Mouse (Mus musculus) spleen, postnatal 36 days (tissue): ENCODE results near the gene Diaph3.

Source experiments
- DNase-seq, 2 experiments: peaks; one replicate each; pipeline ENCODE4 v3.0.0; 2022; ENCODE audit warnings: low spot score in 2 of 2, mixed read lengths in 1 of 2

The Diaph3 gene

DNA sequence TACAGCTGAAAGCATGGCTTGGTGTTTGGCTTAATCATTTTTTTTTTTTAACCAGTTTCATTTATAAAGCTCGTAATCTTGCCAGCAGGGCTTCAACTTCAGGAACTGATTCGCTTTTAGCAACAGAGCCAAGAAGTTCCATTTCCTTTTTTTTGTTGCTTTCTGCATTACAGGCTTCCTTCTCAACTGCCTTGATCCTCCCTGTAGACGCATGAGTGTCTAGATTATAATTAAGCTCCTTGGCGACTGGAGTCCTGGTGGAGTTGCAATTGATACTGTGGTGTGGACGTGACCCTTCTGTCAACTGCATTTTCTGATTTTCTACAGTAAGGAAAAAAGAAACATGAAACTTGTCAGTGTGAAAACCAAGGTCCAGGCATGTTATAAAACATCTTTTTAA, 484.8 kb downstream of the Diaph3 start:
- no peak for DNase-seq

DNA sequence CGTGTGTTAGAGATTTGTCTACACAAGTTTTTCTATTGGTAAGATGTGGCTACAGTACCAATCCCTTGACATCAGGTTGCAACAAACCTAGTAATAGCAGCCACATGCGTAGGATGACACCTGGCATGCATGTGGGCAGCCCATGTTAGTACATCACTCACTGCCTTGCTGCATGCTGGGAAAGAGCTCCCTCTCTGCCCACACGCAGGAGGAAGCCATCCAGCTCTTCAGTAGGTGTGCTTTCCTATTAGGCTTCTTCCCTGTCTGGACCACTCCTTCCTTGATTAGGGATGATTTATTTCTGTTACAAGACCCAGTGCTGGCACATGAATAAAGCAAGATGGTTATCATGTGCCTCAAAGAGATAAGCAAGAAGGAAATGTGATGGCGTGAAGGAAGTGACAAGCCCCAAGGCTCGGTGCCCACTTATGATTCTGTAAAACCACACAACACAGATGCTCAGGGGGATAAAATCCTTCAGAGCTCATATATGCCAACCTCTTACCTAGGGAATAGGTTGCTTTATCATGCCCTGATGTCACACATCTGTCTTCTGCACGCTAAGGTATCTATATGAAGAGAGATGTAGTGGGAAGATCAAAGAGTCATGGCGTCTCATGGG, 494.4 kb downstream of the Diaph3 start:
- DNase-seq, result no peak

DNA sequence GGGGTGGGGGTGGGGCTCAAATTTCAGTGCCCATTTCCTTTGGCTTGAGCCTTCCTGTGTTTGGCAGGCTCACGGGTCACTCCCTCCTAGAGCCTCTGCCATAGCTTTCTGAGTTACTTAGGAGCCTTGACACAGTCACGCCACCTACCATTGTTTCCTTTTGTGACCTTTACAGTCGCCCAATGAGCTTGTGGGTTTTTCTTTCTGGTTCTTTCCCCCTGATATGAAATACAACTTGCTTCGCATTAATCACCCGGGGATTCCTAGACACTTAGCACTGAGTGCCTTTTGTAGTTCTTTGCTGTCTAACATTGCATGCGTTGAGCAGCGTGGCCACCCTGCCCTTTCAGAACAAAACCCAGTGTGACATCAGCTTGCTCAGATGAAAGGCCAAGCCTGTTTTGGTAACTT, 498.2 kb downstream of the Diaph3 start:
- DNase-seq, result no peak

DNA sequence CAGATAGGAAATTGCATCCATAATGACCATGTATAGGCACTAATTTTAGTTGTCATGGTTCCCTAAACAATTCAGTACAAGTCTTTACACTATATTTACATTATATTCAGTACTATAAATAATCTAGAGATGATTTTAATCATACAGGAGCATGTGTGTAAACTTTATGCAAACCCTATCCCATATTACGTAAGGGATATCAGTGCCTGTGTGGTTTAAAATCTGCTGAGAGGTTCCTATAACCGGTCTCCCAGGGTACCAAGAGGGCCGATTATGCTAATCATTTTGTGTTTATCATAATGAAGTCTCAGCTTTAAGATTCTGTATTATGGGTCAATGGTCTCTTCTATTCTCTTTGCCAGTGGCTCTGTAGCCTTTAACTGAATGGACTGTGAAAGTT, 499.2 kb downstream of the Diaph3 start:
- DNase-seq, result no peak

DNA sequence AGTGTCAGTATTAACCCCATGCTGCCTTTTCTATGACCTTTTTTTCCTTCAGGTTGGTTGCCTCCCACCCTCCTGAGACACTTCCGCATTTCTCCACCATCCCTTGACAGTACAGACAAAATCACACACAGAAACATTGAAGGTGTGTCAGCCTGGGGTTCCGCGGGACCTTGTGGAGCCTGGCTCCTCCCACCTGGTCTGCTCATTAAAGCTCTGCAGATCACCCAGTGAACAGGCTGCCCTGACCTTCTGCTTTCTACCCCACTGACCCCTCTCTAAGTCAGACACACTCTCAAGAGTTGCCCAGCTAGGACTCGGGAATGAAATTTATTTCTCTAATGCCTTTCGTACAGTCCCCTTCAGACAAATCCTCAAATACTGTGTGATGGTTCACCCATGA, 500.9 kb downstream of the Diaph3 start:
- no peak for DNase-seq

DNA sequence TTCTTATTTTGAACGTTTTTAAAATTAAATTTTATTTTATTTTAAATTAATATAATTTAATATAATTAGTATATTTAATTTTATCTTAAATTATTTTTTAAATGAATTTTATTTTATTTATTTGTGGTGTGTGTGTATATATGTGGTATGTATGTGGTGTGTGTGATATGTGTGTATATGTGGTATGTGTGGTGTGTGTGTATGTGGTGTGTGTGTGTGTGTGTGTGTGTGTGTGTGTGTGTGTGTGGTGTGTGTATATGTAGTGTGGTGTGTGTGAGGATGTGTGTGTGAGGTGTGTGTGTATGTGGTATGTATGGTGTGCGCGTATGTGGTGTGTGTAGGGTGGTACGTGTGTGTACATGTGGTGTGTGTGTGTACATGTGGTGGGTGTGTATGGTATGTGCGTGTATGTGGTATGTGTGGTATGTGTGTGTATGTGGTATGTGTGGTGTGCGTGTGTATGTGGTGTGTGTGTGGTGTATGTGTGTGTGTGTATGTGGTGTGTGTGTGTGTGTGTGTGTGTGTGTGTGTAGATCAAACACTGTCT, 505.4 kb downstream of the Diaph3 start:
- no peak for DNase-seq

DNA sequence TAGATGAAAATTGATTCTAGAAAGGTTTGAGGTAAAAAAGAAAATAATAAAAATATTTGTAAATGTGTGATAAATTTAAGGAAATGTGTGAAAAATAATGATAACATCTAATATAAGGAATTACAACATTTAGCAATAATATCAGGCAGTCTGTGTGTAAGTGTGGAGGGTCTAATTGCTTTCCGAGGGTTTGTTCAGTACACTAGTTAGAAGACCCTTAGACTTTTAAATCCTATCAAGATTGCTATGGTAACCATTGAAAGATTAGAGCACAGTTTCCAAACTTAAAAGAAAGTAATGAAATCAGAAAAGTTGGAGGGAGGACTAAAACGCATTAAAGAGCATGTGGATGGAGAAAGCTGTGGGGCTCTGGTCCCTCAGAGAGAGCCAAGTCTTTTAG, 506.0 kb downstream of the Diaph3 start:
- no peak for DNase-seq

DNA sequence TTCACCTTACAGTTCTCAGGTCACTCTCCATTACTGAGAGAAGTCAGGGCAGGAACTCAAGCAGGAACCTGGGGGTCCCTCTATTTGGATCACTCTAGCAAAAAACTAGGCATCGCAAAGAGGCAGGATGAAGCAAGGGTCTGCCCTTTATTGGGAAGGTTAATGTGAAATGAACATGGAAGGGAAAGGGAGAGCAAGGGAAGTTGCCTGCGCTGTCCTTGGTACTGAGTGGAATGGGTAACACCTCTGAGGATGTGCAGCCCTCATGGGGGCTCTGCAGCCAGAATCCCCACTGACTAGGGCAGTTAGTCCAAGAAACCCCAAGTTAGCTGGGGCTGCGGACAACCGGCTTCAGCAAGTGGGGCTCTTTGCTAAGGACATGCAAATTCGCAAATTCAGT, 507.2 kb downstream of the Diaph3 start:
- DNase-seq, result no peak

DNA sequence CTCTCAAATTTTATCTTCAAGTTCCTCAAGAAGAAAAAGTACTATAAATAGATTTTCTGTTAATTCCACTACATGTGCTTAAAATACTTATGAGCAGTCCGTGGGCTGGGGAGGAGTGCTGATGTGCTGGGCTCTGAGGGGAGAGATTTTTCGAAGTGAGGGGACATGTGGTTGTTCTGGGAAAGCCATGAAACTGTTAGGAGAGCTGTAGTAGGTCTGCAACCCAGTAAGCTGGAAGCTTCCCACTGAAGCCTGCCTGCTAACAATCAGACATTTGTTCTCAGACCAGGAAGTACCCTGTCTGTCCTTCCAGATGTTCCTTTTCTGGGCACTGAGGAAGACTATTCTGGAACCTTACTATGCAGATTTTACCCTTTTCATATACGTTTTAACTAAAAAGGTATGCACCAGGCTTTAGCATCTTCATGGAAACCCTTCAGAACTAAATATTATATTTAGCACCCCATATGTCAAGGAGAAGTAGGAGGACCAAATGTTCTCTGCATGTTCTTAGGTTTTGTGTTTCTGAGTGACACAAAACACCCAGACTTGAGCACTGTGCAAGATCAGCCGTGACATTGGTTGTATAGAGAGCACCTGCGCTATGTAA, 516.1 kb downstream of the Diaph3 start:
- DNase-seq, result no peak

DNA sequence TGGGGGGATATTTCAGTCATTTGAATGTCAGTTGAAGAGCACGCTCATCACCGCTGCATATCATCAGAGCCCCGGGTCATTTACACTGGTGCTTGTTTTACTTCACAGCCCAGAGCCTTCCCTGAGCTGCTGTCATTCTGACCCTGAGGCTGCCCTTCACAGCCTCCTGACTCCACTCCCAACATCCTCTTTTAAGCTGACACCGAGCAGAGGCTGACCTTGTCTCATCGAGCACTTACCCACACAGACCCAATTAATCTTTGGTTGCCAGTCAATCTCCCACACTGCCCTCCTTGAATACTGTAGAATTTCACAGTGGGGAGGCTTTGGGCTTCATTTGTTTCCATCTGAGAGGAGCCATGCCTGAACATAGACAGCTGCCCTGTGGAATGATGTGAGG, 521.4 kb downstream of the Diaph3 start:
- DNase-seq, result no peak
